Mouse (Mus musculus): ENCODE results near the gene Gbgt1. TPM values are rescaled to one million over a fixed set of nuclear protein-coding genes. Genes with fewer than 3 reads are reported as not detected.

Gene Gbgt1
- polyA plus RNA-seq, 1 experiment: not detected

DNA sequence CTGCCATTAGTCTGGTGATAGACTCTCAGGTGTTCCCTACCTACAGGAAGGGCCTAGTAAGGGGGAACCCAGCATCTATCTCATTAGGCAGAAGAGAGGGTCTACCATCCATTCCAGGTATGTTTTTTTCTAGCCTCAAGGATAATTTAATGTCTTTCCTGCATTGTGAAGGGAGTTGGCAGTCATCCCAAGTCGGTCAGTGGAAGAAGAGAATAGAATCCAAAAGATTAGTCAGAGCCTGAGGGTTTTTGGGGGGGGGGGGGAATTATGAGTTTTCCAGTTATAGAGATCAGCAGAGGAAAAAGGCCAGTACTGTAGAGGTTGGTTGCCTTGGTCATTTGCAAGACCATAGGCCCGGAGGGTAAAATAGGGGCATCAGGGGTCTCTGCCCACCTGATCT lies 2.2 kb upstream of the Gbgt1 start:
- no peak overlapping the region for H3K4me3 ChIP-seq (replicated peaks; ENCODE audit: control insufficient read depth, low read depth, low read length)
- no peaks in the 10 kb centered on the region for H3K4me1 ChIP-seq (ENCODE audit: control insufficient read depth, insufficient read depth, low read length)
- H3K27ac ChIP-seq (ENCODE audit: control insufficient read depth, insufficient read depth, low read depth, low read length, poor library complexity): no peak overlapping the region
- no peak for TF ChIP-seq CTCF (IDR thresholded peaks at IDR 0.05; ENCODE audit: control insufficient read depth, insufficient read depth, low read length)
- no peak for TF ChIP-seq POLR2A (IDR thresholded peaks at IDR 0.05; ENCODE audit: borderline replicate concordance, control insufficient read depth, low read depth, low read length)
- WGBS: 79% methylated on average over 2 of the region's 2 CpGs

DNA sequence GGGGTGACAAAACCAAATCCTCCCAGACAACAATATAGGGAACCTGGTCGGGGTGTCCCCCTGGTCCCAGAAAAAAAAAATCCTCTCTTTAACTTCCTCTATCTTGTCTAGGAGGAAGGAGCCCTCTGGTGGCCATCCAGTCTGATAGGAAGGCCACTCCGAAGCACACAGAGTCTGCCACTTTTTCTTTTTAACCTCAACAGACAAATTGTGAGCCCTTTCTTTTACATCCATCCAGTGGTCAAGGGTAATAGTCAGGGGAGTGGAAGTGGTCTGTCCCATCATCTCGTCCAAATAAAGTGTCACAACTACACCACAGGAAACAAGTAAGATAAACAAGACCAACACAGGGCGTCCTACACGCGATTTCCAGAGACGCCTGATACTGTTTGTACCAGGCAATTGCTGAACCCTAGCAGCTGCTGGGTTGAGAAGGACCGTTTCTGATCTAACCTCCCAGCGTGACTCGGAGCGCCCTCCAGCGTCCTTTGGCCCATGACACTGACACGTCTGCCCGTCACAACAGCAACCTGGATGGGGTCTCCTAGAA lies 1.4 kb upstream of the Gbgt1 start:
- 54% methylated on average over 14 of the region's 14 CpGs for WGBS
- Histone ChIP-seq H3K4me3 (replicated peaks; ENCODE audit: control insufficient read depth, low read depth, low read length) (no peak overlapping the region), H3K27ac (ENCODE audit: control insufficient read depth, insufficient read depth, low read depth, low read length, poor library complexity) (no peak overlapping the region), H3K4me1 (ENCODE audit: control insufficient read depth, insufficient read depth, low read length) (no peaks in the 10 kb centered on the region)
- TF ChIP-seq CTCF (IDR thresholded peaks at IDR 0.05; ENCODE audit: control insufficient read depth, insufficient read depth, low read length) (peak; percentile 33), POLR2A (IDR thresholded peaks at IDR 0.05; ENCODE audit: borderline replicate concordance, control insufficient read depth, low read depth, low read length) (no peak)

DNA sequence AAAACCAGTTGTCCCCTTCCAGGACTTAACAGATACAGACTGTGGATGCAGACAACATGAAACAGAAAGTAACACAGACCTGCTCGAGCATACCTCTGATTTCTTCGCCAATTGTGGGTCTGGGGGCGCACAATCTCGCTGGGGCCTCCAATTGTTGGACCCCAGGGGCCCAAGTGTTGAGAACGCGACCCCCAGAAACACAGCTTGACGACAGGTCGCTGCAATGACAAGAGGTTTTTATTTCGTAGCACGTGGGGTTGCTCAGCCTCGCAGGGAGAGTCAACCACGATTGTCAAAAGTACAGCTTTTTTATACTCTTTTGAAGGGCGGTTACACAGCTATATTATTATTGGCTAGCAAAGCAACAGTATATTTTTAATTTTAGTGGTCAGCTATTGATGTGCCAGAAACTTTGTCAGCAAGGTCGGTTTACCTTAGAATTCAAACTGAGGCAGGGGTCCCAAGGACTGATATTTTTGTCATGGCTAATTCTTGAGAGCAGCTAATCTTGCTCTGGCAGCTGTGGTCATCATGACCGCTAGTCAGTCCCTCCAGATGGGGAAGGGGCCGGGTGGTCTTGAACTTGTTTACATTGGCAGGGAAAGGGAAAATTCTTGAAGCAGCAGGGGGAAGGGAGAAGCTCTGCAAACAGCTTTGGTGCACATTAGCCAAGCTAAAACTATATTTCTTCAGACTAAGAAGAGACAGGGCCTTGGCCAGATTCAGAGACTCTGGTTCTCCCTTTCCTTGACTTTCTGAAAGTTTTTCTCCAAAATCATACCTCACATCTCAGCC lies 693 bp upstream of the Gbgt1 start:
- TF ChIP-seq POLR2A (IDR thresholded peaks at IDR 0.05; ENCODE audit: borderline replicate concordance, control insufficient read depth, low read depth, low read length) (no peak), CTCF (IDR thresholded peaks at IDR 0.05; ENCODE audit: control insufficient read depth, insufficient read depth, low read length) (no peak)
- no peak overlapping the region for H3K4me3 ChIP-seq (replicated peaks; ENCODE audit: control insufficient read depth, low read depth, low read length)
- H3K4me1 ChIP-seq (ENCODE audit: control insufficient read depth, insufficient read depth, low read length): no peaks in the 10 kb centered on the region
- H3K27ac ChIP-seq (ENCODE audit: control insufficient read depth, insufficient read depth, low read depth, low read length, poor library complexity): no peak overlapping the region
- WGBS: 76% methylated on average over 16 of the region's 16 CpGs

DNA sequence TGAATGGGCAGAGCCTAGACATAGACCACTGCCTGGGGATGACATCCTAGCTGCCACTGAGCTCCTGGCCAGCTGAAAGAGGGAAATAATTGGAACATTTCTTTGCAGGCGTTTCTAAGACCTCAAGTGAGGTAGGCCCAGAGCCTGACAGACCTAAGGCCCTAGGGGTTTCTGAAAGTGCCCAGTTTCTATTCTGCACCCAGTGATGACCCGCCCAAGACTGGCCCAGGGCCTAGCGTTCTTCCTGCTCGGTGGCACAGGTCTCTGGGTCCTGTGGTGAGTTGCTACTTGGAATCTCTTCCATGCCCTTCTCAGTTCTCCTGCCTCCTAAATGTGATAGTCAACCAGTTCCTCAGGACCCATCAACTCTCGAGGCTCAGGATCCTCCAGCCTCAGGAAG lies 870 bp downstream of the Gbgt1 start:
- Histone ChIP-seq H3K27ac (ENCODE audit: control insufficient read depth, insufficient read depth, low read depth, low read length, poor library complexity) (no peak overlapping the region), H3K4me3 (replicated peaks; ENCODE audit: control insufficient read depth, low read depth, low read length) (no peak overlapping the region), H3K4me1 (ENCODE audit: control insufficient read depth, insufficient read depth, low read length) (no peaks in the 10 kb centered on the region)
- TF ChIP-seq CTCF (IDR thresholded peaks at IDR 0.05; ENCODE audit: control insufficient read depth, insufficient read depth, low read length): no peak
- no peak for TF ChIP-seq POLR2A (IDR thresholded peaks at IDR 0.05; ENCODE audit: borderline replicate concordance, control insufficient read depth, low read depth, low read length)
- WGBS: 83% methylated on average over 5 of the region's 5 CpGs

DNA sequence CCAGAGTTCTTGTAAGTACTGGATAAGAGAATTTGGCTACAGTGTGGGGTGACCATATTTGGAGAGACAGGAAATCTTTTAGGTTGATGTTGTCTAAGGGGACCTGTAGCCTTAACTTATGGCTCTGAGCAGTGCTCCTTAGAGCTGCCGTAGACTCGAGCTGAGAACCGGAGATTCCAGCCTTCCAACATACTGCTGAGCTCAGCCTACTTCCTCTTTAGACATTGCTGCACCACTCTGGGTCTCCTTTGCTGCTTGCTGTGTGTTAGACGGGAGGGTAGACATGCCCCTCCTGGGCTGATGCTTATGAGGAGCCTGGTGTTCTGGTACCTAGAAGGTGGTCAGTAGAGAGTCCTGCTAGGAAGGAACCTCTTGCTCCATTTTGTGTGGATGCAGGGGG lies 1.7 kb downstream of the Gbgt1 start:
- no peak overlapping the region for H3K27ac ChIP-seq (ENCODE audit: control insufficient read depth, insufficient read depth, low read depth, low read length, poor library complexity)
- TF ChIP-seq POLR2A (IDR thresholded peaks at IDR 0.05; ENCODE audit: borderline replicate concordance, control insufficient read depth, low read depth, low read length): no peak
- no peak for TF ChIP-seq CTCF (IDR thresholded peaks at IDR 0.05; ENCODE audit: control insufficient read depth, insufficient read depth, low read length)
- no peaks in the 10 kb centered on the region for H3K4me1 ChIP-seq (ENCODE audit: control insufficient read depth, insufficient read depth, low read length)
- H3K4me3 ChIP-seq (replicated peaks; ENCODE audit: control insufficient read depth, low read depth, low read length): no peak overlapping the region
- 8% methylated on average over 4 of the region's 4 CpGs for WGBS

DNA sequence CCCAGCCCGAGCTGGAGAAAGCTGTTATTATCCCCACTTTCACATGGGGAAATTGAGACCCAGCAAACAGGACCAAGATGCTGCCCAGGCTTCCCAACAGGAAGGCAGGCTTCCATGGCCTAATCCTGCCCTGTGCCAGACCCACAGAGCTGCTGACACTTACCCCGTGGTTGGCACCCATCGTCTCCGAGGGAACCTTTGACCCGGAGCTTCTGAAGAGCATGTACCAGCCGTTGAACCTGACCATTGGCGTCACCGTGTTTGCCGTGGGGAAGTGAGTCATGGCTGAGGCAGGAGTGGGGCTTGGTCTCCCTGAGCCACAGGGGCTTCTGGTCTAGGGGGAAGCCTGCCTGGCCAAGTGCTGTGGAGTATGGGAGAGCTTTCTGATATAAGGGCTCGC lies 6.3 kb downstream of the Gbgt1 start:
- H3K4me3 ChIP-seq (replicated peaks; ENCODE audit: control insufficient read depth, low read depth, low read length): no peak overlapping the region
- no peak for TF ChIP-seq POLR2A (IDR thresholded peaks at IDR 0.05; ENCODE audit: borderline replicate concordance, control insufficient read depth, low read depth, low read length)
- TF ChIP-seq CTCF (IDR thresholded peaks at IDR 0.05; ENCODE audit: control insufficient read depth, insufficient read depth, low read length): no peak
- 62% methylated on average over 10 of the region's 10 CpGs for WGBS
- H3K4me1 ChIP-seq (ENCODE audit: control insufficient read depth, insufficient read depth, low read length): no peaks in the 10 kb centered on the region
- H3K27ac ChIP-seq (ENCODE audit: control insufficient read depth, insufficient read depth, low read depth, low read length, poor library complexity): no peak overlapping the region

DNA sequence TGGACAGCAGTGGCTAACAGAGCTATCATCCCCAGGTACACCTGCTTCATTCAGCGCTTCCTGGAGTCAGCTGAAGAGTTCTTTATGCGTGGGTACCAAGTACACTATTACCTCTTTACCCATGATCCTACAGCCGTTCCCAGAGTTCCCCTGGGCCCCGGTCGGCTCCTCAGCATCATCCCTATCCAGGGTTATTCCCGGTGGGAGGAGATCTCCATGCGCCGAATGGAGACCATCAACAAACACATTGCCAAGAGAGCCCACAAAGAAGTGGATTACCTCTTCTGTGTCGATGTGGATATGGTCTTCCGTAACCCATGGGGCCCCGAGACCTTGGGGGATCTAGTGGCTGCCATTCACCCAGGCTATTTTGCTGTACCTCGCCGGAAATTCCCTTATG lies 8.0 kb downstream of the Gbgt1 start:
- H3K4me1 ChIP-seq (ENCODE audit: control insufficient read depth, insufficient read depth, low read length): no peaks in the 10 kb centered on the region
- 84% methylated on average over 13 of the region's 13 CpGs for WGBS
- TF ChIP-seq POLR2A (IDR thresholded peaks at IDR 0.05; ENCODE audit: borderline replicate concordance, control insufficient read depth, low read depth, low read length) (no peak), CTCF (IDR thresholded peaks at IDR 0.05; ENCODE audit: control insufficient read depth, insufficient read depth, low read length) (no peak)
- H3K27ac ChIP-seq (ENCODE audit: control insufficient read depth, insufficient read depth, low read depth, low read length, poor library complexity): no peak overlapping the region
- no peak overlapping the region for H3K4me3 ChIP-seq (replicated peaks; ENCODE audit: control insufficient read depth, low read depth, low read length)

DNA sequence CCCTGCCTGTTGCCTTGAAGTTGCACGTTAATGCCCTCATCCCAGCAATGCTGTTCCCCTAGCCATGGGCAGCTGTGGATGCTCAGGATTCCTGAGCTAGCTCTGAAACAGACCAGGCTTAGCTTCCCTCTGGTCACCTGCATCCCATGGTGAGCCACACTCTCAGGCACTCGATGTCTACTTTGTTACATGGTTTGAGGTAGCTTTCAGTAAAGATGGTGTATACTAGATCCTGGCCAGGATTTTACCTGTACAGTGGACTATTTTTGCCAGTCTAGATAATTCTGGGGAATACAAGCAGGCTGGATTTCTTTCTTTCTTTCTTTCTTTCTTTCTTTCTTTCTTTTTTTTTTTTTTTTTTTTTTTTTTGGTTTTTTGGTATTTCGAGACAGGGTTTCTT lies 9.1 kb downstream of the Gbgt1 start, which contains the start of gene Gm10134:
TSS of gene Gm10134 (plus strand) at position 301 of the 400 bp plus-strand sequence.
- Histone ChIP-seq H3K4me1 (ENCODE audit: control insufficient read depth, insufficient read depth, low read length) (no peaks in the 10 kb centered on the region), H3K4me3 (replicated peaks; ENCODE audit: control insufficient read depth, low read depth, low read length) (no peak within 1 kb of the TSS), H3K27ac (ENCODE audit: control insufficient read depth, insufficient read depth, low read depth, low read length, poor library complexity) (no peak within 1 kb of the TSS)
- TF ChIP-seq CTCF (IDR thresholded peaks at IDR 0.05; ENCODE audit: control insufficient read depth, insufficient read depth, low read length): no peak
- no peak for TF ChIP-seq POLR2A (IDR thresholded peaks at IDR 0.05; ENCODE audit: borderline replicate concordance, control insufficient read depth, low read depth, low read length)
- WGBS: 69% methylated on average over 3 of the region's 3 CpGs

All from bone marrow, adult 2 months (tissue).